Mouse (Mus musculus): ENCODE data around the gene 4930442H23Rik. TPM values are rescaled to one million over a fixed set of nuclear protein-coding genes. Genes with fewer than 3 reads are reported as not detected.
A peak's percentile ranks its signal among the peaks of the same experiment; 100 is the strongest.
"Not testable (repeated sequence)": the region's sequence is repeated elsewhere in the genome, so short reads cannot be mapped to it uniquely, and the experiment has no call there.

Gene 4930442H23Rik
- not detected for total RNA-seq (2022)

DNA sequence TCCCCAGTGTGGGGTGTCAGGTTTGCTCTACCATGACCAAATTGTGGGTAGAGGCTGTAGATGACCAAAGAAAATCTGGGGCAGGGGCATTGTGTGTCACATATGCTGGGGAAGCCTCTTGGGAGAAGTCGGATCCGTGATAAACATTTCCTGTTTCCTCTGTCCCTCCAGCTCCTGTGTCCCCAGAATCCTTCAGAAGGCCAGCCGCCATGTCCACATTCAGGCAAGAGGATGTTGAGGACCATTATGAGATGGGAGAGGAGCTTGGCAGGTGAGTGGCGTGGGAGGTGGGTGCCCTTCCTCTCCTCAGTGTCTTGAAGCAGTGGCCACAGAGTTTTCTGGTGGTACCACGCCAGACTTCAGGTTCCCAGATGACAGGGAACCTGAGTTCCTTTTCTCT lies at the start of gene 4930442H23Rik:
Gene 4930442H23Rik, minus strand, starts transcription at position 45 of the 400 bp plus-strand sequence.
- no peak for DNase-seq (ENCODE audit: low spot score in 2 of 2)

- DNase-seq (ENCODE audit: low spot score in 2 of 2) = no peak
Measured at GRCm38 (mm10) chr10:81233226-81233585, 49.6 kb upstream of the 4930442H23Rik start.

DNA sequence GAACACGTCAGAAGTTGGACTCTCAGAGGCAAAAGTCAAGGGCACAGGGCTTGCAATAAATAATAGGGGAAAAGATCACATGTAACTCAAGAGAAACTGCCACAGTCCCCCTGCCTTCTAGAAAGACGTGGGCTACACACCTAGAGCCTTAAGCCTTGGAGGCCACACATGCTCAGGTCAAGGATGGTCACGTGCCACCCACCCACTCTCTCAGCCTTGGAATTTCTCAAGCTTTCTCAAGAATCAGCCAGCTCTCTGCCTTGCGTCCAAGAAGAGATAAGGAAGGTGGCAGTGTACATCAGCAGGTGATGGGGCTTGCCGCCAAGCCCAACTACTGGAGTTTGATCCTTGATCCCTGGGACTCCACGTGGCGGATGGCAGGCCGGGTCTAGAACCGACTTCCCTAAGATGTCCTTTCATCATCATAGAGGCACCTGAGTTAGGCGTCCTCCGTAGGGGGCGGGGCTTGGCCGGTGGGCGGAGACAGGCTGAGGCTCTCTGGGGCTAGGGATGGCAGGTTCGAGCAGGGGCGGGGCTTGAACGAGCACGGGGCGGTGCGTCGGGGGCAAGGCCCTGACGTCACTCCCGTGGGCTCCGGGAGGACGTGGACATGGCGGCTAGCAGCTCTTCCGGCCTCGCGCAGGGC lies 49.1 kb upstream of the 4930442H23Rik start, which contains the start of gene Zfr2:
Gene Zfr2, plus strand, starts transcription at position 576 of the 646 bp plus-strand sequence.
- DNase-seq (ENCODE audit: low spot score in 2 of 2) = peak; percentile 82 to 85

- no peak for DNase-seq (ENCODE audit: low spot score in 2 of 2)
Measured at GRCm38 (mm10) chr10:81231436-81231835, 47.8 kb upstream of the 4930442H23Rik start.

GRCm38 (mm10) chr10:81230438-81231332 lies 47.0 kb upstream of the 4930442H23Rik start, which contains the start of gene Atcay:
TSS of gene Atcay (minus strand) at chr10:81230833.
- DNase-seq (ENCODE audit: low spot score in 2 of 2) = no peak

- no peak for DNase-seq (ENCODE audit: low spot score in 2 of 2)
Measured at GRCm38 (mm10) chr10:81229735-81230437, 46.2 kb upstream of the 4930442H23Rik start.

GRCm38 (mm10) chr10:81223731-81224130 lies 40.1 kb upstream of the 4930442H23Rik start:
- DNase-seq (ENCODE audit: low spot score in 2 of 2) = not testable (repeated sequence)

GRCm38 (mm10) chr10:81221402-81222015 lies 37.9 kb upstream of the 4930442H23Rik start:
- no peak for DNase-seq (ENCODE audit: low spot score in 2 of 2)

- no peak for DNase-seq (ENCODE audit: low spot score in 2 of 2)
Measured at GRCm38 (mm10) chr10:81217964-81218363, 34.3 kb upstream of the 4930442H23Rik start.

GRCm38 (mm10) chr10:81217267-81217666 lies 33.6 kb upstream of the 4930442H23Rik start:
- DNase-seq (ENCODE audit: low spot score in 2 of 2) = not testable (repeated sequence)

GRCm38 (mm10) chr10:81216810-81217209 lies 33.2 kb upstream of the 4930442H23Rik start:
- no peak for DNase-seq (ENCODE audit: low spot score in 2 of 2)

GRCm38 (mm10) chr10:81216260-81216659 lies 32.6 kb upstream of the 4930442H23Rik start:
- no peak for DNase-seq (ENCODE audit: low spot score in 2 of 2)

DNA sequence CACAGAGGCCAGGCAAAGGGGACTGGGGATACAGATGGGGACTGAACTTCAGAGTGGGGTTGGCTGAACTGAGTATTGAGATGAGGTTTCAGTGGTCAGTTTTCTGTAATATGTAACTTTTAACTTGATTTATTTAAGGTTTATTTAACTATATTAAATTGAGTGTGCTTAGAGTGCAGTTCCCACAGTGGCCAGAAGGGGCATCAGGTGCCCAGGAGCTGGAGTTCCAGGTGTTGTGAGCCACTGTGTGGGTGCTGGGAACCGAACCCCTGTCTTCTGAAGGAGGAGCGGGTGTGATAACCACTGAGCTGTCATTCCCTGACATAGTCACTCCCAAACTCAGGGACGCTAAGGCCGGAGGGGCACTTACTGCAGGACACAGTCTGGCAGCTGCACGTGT lies 26.5 kb upstream of the 4930442H23Rik start:
- no peak for DNase-seq (ENCODE audit: low spot score in 2 of 2)

- no peak for DNase-seq (ENCODE audit: low spot score in 2 of 2)
Measured at GRCm38 (mm10) chr10:81204137-81204536, 20.5 kb upstream of the 4930442H23Rik start.

DNA sequence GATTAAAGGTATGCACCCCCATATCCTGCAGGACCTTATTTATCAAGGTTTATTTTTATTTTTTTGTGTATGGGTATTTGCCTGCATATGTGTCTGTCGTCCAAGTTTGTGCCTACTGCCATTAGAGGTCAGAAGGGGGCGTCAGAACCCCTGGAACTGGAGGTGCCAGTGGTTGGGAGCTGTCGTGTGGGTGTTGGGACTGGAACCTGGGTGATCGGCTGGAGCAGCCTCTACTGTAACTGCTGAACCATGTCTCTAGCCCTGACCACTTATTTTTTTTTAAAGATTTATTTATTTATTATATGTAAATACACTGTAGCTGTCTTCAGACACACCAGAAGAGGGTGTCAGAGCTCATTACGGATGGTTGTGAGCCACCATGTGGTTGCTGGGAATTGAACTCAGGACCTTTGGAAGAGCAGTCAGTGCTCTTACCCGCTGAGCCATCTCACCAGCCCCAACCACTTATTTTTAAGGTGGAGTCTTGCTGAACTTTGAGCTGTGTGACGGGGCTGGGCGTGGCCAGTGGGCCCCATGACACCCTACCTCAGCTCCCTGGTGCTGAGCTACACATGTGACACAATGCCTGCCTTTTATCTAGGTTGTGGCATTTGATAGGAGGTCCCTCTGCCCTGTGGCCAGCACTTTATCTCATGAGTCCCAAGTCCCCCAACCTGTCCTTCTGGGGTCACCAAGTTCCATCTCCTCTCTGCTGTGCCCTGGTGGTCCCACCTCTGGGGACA lies 19.5 kb upstream of the 4930442H23Rik start:
- no peak for DNase-seq (ENCODE audit: low spot score in 2 of 2)

- peak in 1 of 2 experiments; percentile 78 for DNase-seq (ENCODE audit: low spot score in 2 of 2)
Measured at GRCm38 (mm10) chr10:81201807-81202758, 18.4 kb upstream of the 4930442H23Rik start, which contains the start of gene Nmrk2. TSS of gene Nmrk2 (minus strand) at chr10:81202051.

GRCm38 (mm10) chr10:81200605-81201287 lies 17.1 kb upstream of the 4930442H23Rik start:
- no peak for DNase-seq (ENCODE audit: low spot score in 2 of 2)

GRCm38 (mm10) chr10:81200141-81200540 lies 16.5 kb upstream of the 4930442H23Rik start:
- DNase-seq (ENCODE audit: low spot score in 2 of 2) = no peak

- DNase-seq (ENCODE audit: low spot score in 2 of 2) = no peak
Measured at GRCm38 (mm10) chr10:81198990-81199389, 15.3 kb upstream of the 4930442H23Rik start.

Data from gastrocnemius, adult 8-10 months (tissue).